Mouse (Mus musculus) kidney, postnatal 25 days (tissue): Measurements from ENCODE around the gene Ralgps1.
A peak's percentile ranks its signal among the peaks of the same experiment; 100 is the strongest.
"Not testable (repeated sequence)": the region's sequence is repeated elsewhere in the genome, so short reads cannot be mapped to it uniquely, and the experiment has no call there.

ENCODE experiments used
- DNase-seq, 2 experiments: peaks; one replicate each; pipeline ENCODE4 v3.0.0; 2021; ENCODE audit warnings: mixed read lengths in 2 of 2

Ralgps1 gene

GRCm38 (mm10) chr2:33360564-33360963 lies 10.7 kb downstream of the Ralgps1 start:
- peak; percentile 36 to 69 for DNase-seq

- DNase-seq: no peak
Measured at GRCm38 (mm10) chr2:33359184-33359583, 12.1 kb downstream of the Ralgps1 start.

- no peak for DNase-seq
Measured at GRCm38 (mm10) chr2:33357250-33357838, 13.9 kb downstream of the Ralgps1 start.

GRCm38 (mm10) chr2:33355558-33355957 lies 15.7 kb downstream of the Ralgps1 start:
- peak; percentile 50 to 77 for DNase-seq

- DNase-seq: no peak
Measured at GRCm38 (mm10) chr2:33353432-33353831, 17.9 kb downstream of the Ralgps1 start.

- DNase-seq: no peak
Measured at GRCm38 (mm10) chr2:33351449-33351848, 19.8 kb downstream of the Ralgps1 start.

- DNase-seq: no peak
Measured at GRCm38 (mm10) chr2:33350921-33351320, 20.4 kb downstream of the Ralgps1 start.

GRCm38 (mm10) chr2:33349581-33349980 lies 21.7 kb downstream of the Ralgps1 start:
- DNase-seq: no peak

GRCm38 (mm10) chr2:33349081-33349480 lies 22.2 kb downstream of the Ralgps1 start:
- DNase-seq: peak; percentile 73 to 91

GRCm38 (mm10) chr2:33348260-33348659 lies 23.0 kb downstream of the Ralgps1 start:
- no peak for DNase-seq

- DNase-seq: peak; percentile 54 to 74
Measured at GRCm38 (mm10) chr2:33347607-33348006, 23.7 kb downstream of the Ralgps1 start.

GRCm38 (mm10) chr2:33346749-33347148 lies 24.5 kb downstream of the Ralgps1 start:
- no peak for DNase-seq

GRCm38 (mm10) chr2:33345956-33346355 lies 25.3 kb downstream of the Ralgps1 start:
- no peak for DNase-seq

- no peak for DNase-seq
Measured at GRCm38 (mm10) chr2:33345475-33345874, 25.8 kb downstream of the Ralgps1 start.

- no peak for DNase-seq
Measured at GRCm38 (mm10) chr2:33343413-33343812, 27.9 kb downstream of the Ralgps1 start.

GRCm38 (mm10) chr2:33342148-33342547 lies 29.1 kb downstream of the Ralgps1 start:
- DNase-seq: no peak

- no peak for DNase-seq
Measured at GRCm38 (mm10) chr2:33335789-33336188, 35.5 kb downstream of the Ralgps1 start.

GRCm38 (mm10) chr2:33329622-33330021 lies 41.7 kb downstream of the Ralgps1 start:
- no peak for DNase-seq

GRCm38 (mm10) chr2:33328941-33329340 lies 42.3 kb downstream of the Ralgps1 start:
- DNase-seq: peak; percentile 65 to 68

- DNase-seq: no peak
Measured at GRCm38 (mm10) chr2:33325359-33325758, 45.9 kb downstream of the Ralgps1 start.

GRCm38 (mm10) chr2:33323799-33324595 lies 47.3 kb downstream of the Ralgps1 start:
- DNase-seq: peak; percentile 23 to 71

GRCm38 (mm10) chr2:33323043-33323625 lies 48.2 kb downstream of the Ralgps1 start:
- not testable (repeated sequence) for DNase-seq

- no peak for DNase-seq
Measured at GRCm38 (mm10) chr2:33321641-33322040, 49.6 kb downstream of the Ralgps1 start.

GRCm38 (mm10) chr2:33321031-33321430 lies 50.3 kb downstream of the Ralgps1 start:
- no peak for DNase-seq
